Mouse (Mus musculus) liver, adult 2 months (tissue): ENCODE data around the gene Ift122.

Experiments
- CTCF ChIP-seq: fragments of 200-500 bp; IDR thresholded peaks from 2 replicates; pipeline ENCODE4 v1.5.1; 2011; ENCODE audit warnings: low read depth, low read length, control low read depth
- POLR2A ChIP-seq: fragments of 200-500 bp; IDR thresholded peaks from 2 replicates; pipeline ENCODE4 v1.6.1; 2011; ENCODE audit warnings: low read length, control low read depth; ENCODE audit not compliant: insufficient read depth; ENCODE audit errors: extremely low read depth

- TF ChIP-seq CTCF (0 out of 2 replicates have a peak, but pooled peaks have one; percentile 15), POLR2A (no peak)
Measured at GRCm38 (mm10) chr6:115854432-115854831, 1.2 kb downstream of the Ift122 start.
